Mouse (Mus musculus) embryonic fibroblast, embryonic 13.5 days (primary cell): ENCODE measurements around the gene Ctsl. TPM values are rescaled to one million over a fixed set of nuclear protein-coding genes. Genes with fewer than 3 reads are reported as not detected.
A peak's percentile ranks its signal among the peaks of the same experiment; 100 is the strongest.

ENCODE experiments used
- H3K27ac ChIP-seq: 2 replicates; pipeline ENCODE4 v1.5.1; 2012; ENCODE audit warnings: low read length, control low read depth, inconsistent platforms; ENCODE audit not compliant: insufficient read depth
- H3K4me1 ChIP-seq: 2 replicates; pipeline ENCODE4 v1.6.1; 2011; ENCODE audit warnings: low read length; ENCODE audit not compliant: control insufficient read depth, insufficient read depth
- H3K4me3 ChIP-seq: 2 replicates; pipeline ENCODE4 v1.5.1; 2011; ENCODE audit warnings: mild to moderate bottlenecking, control low read depth, low read length; ENCODE audit not compliant: insufficient read depth
- CTCF ChIP-seq: IDR thresholded peaks from 2 replicates; pipeline ENCODE4 v1.5.1; 2011; ENCODE audit warnings: mild to moderate bottlenecking, control low read depth, low read length, moderate library complexity, borderline replicate concordance; ENCODE audit not compliant: insufficient read depth
- POLR2A ChIP-seq: IDR thresholded peaks from 2 replicates; pipeline ENCODE4 v1.6.1; 2011; ENCODE audit warnings: low read depth, mild to moderate bottlenecking, control low read depth, low read length, moderate library complexity
- polyA plus RNA-seq: library from polyadenylated mRNA; stranded (reverse); fragments of >200 nt; gene quantifications from 2 replicates; pipeline ENCODE4 v1.2.4, GENCODE M21; 2011; ENCODE audit warnings: low read depth; ENCODE audit not compliant: missing spikeins, insufficient read length

Ctsl gene
- polyA plus RNA-seq, 1 experiment, result 713 TPM

DNA sequence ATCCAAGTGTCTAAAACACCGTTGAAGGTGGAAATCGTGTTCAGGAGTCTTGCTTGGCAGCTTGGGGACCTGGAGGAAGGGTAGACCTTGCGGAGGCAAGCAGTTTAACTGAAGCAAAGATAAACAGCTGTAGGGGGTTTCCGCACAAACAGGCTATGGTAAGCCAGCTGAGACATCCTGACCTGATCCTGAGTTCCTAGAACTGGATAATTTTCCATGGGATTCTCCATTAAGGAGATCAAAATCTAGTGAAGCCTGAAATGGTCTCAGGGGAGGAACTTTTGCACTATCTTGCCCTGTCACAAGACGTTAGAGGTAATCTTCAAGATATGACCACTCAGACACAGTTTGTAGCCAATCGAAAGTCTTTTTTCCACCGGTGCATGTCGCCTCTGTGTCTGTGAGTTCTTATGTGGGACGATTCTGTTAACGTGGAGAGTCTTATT lies 31.8 kb upstream of the Ctsl start:
- H3K4me3 ChIP-seq, result no peak overlapping the region
- H3K4me1 ChIP-seq, result peaks cover 9% of the 10 kb centered on the region
- TF ChIP-seq POLR2A, result no peak
- TF ChIP-seq CTCF, result no peak
- no peak overlapping the region for H3K27ac ChIP-seq

DNA sequence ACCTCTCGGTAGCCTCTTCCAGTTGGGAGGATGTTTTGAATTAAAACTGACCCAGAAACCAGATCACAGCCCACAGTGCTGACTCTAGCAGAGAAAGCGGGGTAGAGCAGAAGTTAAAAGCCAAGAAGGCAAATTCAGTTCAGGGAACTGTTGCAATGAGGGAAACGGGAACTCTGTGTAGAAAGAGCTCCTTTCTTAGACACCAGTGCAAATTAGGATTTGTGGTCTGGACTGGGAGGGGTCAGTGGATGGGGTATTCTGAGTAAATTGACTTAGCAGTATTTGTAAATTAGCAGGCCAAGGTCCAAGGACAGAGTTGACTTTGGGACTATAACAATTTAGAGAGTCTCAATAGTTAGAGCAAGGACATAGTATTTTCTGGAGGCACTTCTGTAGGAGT lies 31.3 kb upstream of the Ctsl start:
- TF ChIP-seq CTCF, result no peak
- TF ChIP-seq POLR2A, result no peak
- Histone ChIP-seq H3K4me1 (peaks cover 9% of the 10 kb centered on the region), H3K27ac (no peak overlapping the region; the same call in 1 of the 2 replicates), H3K4me3 (no peak overlapping the region)

DNA sequence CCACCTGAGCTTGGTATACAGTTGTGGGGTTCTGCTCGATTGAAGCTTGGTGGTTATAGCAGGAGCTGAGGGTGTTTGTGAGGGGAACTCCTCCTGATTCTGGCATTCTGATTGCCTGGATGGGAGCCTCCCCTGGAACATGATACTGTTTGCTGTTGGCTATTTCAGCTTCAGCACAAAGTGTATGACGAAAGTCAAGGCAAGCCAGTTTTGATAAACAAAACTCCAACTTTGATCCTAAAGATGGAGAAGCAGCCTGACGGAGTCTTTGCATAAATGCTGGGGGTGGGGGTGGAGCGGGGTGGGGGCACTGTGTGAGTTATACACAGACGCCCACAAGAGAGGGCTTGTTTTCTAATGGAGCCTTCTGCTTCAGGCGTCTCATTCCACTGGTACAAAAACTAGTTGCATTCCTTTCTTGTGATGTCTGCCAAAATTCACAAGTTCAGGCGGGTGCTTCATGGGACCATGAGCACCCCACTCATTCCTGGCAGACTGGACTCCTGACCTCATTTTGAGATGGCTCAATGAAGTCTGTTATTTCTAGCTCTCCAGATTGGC lies 30.2 kb upstream of the Ctsl start:
- H3K4me1 ChIP-seq, result peaks cover 9% of the 10 kb centered on the region
- H3K4me3 ChIP-seq, result no peak overlapping the region
- TF ChIP-seq CTCF (no peak), POLR2A (no peak)
- H3K27ac ChIP-seq, result peak overlapping the region; percentile 27; the same call in 1 of the 2 replicates

DNA sequence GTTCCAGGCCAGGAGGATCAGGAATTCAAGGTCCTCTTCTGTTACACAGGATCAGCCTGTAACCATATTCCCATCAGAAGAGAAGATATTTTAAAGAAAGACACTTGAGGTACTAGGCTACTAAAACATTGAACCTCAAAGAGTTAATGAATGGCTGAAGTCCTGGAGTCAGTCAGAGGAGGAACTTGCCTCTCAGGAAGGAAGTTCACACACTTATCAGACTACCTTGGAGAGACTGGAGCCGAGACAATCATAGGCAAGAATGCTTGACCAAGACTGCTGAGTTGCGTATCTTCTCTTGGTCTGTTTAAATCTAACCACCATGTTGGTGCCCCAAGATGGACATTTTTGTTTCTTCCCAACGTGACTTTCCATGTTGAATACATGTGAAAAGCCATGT lies 29.2 kb upstream of the Ctsl start:
- Histone ChIP-seq H3K27ac (no peak overlapping the region), H3K4me1 (peaks cover 9% of the 10 kb centered on the region; the same call in 1 of the 2 replicates), H3K4me3 (no peak overlapping the region)
- TF ChIP-seq CTCF (no peak), POLR2A (no peak)

DNA sequence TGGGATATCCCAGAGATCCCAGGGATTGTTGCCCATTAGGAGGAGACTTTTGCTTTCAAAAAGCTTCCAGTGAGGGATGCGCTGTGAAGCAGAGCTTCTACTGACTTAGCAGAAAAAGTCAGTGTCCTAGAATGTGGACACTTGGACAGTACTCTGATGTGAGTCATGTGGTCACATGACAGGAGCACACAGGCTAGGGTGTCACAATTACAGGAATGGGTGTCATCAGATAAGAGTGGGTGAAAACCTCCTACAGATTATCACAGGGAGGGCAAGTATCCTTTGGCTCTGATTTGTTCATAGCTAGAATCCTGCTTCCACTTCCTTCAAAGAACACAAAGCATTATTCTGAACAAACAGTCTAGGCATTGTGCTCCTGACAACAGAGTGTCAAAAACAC lies 27.4 kb upstream of the Ctsl start:
- TF ChIP-seq POLR2A (no peak), CTCF (no peak)
- H3K4me3 ChIP-seq, result no peak overlapping the region
- H3K4me1 ChIP-seq, result peaks cover 9% of the 10 kb centered on the region; the same call in 1 of the 2 replicates
- no peak overlapping the region for H3K27ac ChIP-seq

DNA sequence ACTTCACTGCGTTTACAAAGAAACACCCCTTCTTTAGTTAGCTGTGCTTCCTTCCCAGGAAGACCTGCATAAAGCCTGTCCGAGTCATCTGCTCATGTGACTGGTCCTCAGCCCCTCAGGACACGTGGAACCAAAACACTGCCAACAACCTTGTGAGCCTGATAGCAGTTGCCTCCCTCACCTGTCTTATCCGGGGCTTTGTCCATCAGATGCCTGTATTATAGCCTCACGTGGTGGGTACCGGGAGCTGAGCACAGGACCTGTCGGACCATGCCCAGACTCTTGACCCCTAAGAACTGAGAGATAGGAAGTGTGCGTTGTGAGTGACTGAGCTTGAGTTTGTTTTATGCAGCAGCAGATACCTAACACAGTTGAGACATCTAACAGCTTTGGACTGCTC lies 26.3 kb upstream of the Ctsl start:
- H3K27ac ChIP-seq, result no peak overlapping the region
- peaks cover 8% of the 10 kb centered on the region; the same call in 1 of the 2 replicates for H3K4me1 ChIP-seq
- no peak for TF ChIP-seq CTCF
- no peak for TF ChIP-seq POLR2A
- no peak overlapping the region for H3K4me3 ChIP-seq

DNA sequence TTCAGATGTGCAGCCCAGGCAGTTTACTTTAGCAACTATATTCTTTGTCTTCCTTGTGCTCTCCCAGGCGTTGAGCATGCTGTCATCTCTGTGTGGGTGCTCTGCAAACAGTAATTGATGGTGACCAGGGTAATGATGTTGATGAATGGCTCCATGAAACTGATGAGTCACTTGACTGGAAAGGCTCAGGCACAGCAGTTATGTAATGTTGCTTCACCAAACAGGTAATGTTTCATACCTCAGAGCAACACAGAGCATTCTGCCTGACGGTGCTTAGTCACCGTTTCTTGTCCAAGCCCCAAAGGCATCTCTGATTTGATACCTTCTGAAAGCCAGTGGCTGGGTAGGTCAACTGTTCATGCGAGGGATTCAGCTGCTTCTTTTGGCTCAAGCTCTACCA lies 17.7 kb upstream of the Ctsl start:
- Histone ChIP-seq H3K27ac (no peak overlapping the region), H3K4me3 (no peak overlapping the region), H3K4me1 (peaks cover 8% of the 10 kb centered on the region)
- TF ChIP-seq POLR2A, result no peak
- no peak for TF ChIP-seq CTCF

DNA sequence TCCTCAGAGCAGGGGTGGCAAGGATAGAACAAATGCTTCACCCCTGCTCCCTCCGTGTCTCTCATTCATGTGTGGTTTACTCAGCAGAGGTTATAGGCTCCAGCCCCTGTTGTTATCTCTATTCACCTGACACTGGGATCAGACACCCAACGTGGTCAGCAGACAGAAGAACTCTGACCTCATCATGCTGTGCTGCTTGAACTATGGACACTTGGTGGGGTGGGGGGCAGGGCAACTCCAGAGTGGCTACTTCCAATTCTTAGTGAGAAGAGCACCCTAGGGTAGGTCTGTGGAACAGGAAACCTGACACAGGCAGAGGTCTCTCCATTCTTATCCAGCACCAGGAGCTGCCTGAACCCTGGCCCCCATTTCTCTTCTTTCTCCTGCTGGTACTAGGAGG lies 15.4 kb upstream of the Ctsl start:
- Histone ChIP-seq H3K27ac (no peak overlapping the region), H3K4me3 (no peak overlapping the region), H3K4me1 (peaks cover 8% of the 10 kb centered on the region)
- TF ChIP-seq CTCF (no peak), POLR2A (no peak)

DNA sequence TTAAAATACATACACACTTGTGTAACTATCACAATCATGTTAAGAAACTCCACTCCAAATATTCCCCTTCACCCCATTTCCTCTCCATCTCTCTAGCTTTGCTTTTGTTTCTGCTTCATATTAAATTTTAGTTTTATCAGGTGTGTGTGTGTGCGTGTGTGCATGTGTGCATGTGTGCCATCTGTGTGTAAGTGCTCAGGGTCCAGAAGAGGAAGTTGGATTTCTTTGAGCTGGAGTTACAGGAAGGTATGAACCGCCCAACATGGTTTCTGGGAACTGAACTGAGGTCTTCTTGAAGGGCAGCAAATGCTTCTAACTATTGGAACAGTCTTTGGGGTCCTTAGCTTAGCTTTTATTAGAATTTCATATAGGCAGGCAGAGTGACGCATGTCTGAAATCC lies 14.2 kb upstream of the Ctsl start:
- Histone ChIP-seq H3K4me3 (no peak overlapping the region), H3K27ac (no peak overlapping the region), H3K4me1 (peaks cover 8% of the 10 kb centered on the region)
- TF ChIP-seq POLR2A, result no peak
- TF ChIP-seq CTCF, result no peak

DNA sequence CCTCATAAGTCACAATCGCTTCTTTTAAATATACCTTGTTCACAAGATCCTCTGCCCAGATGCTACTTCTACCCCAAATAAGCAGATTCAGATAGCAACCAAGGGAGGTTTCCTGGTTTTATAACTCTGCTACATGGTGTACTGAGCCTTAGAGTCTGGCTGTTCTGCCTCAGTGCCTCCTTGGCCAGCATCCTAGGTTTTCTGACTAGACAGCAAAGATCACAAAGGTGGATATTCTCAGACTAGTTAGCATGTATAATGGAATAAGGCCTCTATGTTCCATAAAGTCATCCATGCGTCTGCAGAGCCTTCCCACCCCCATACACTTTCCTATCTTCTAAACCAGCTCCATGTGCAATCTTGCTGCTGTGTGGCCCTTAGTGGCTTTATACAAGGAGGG lies 9.6 kb upstream of the Ctsl start:
- TF ChIP-seq CTCF (no peak), POLR2A (no peak)

DNA sequence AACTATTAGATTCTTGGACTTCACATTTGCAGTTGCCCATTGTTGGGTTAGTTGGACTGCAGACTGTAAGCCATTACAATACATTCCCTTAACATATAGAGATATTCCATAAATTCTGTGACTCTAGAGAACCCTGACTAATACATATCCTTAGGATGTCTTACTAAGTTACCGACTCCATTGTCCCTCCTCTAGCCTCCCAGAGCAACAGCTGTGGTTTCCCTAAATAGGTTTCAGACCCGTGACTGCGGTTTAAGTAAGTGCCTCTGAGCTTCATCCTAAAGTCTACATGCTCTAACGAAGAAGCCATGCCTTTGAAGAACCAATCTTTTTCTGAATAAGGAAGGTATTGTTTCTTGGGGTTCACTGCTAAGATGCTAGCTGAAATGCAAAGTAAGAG lies 7.9 kb upstream of the Ctsl start:
- Histone ChIP-seq H3K27ac (no peak overlapping the region), H3K4me3 (no peak overlapping the region), H3K4me1 (no peaks in the 10 kb centered on the region)
- TF ChIP-seq CTCF, result no peak
- TF ChIP-seq POLR2A, result no peak

More for the DNA sequence above, 9.6 kb upstream of the Ctsl start:
- H3K4me3 ChIP-seq, result no peak overlapping the region
- H3K4me1 ChIP-seq, result no peaks in the 10 kb centered on the region
- no peak overlapping the region for H3K27ac ChIP-seq
